Mouse (Mus musculus): ENCODE data around the gene Cnmd. TPM values are rescaled to one million over a fixed set of nuclear protein-coding genes. Genes with fewer than 3 reads are reported as not detected.

Gene Cnmd
- total and polyA plus RNA-seq, 3 experiments, result not detected

GRCm38 (mm10) chr14:79605881-79606280 lies 56.1 kb downstream of the Cnmd start:
- Histone ChIP-seq H3K79me2 (ENCODE audit: control insufficient read depth, insufficient read depth, low read length, poor library complexity) (no peaks in the 10 kb centered on the region), H3K4me3 (ENCODE audit: control insufficient read depth in 1 of 2, insufficient read depth in 1 of 2, low read depth in 2 of 2, low read length in 2 of 2) (no peak overlapping the region), H3K27ac (ENCODE audit: control insufficient read depth, low read depth, low read length) (no peak overlapping the region), H3K36me3 (ENCODE audit: control insufficient read depth in 1 of 2, insufficient read depth in 2 of 2, low read length in 2 of 2) (peaks cover 5 to 62% of the 10 kb centered on the region in 2 experiments), H3K9ac (ENCODE audit: control insufficient read depth, low read depth, low read length, poor library complexity, severe bottlenecking) (no peak overlapping the region), H3K4me1 (ENCODE audit: control insufficient read depth in 1 of 2, insufficient read depth in 2 of 2, low read length in 2 of 2) (peaks cover 2 to 5% of the 10 kb centered on the region in 2 experiments; a peak in 2 of 4 replicates), H3K9me3 (replicated peaks; ENCODE audit: insufficient read depth, low read length) (no peaks in the 10 kb centered on the region), H3K27me3 (ENCODE audit: control insufficient read depth in 1 of 2, insufficient read depth in 2 of 2, low read length in 2 of 2) (no peaks in the 10 kb centered on the region)
- TF ChIP-seq USF1 (IDR thresholded peaks at IDR 0.05; ENCODE audit: low read depth, low read length), result no peak
- TF ChIP-seq EP300 (IDR thresholded peaks at IDR 0.05; ENCODE audit: low read depth in 1 of 2, low read length in 2 of 2), result no peak
- TF ChIP-seq E2F4 (IDR thresholded peaks at IDR 0.05; ENCODE audit: borderline replicate concordance, low read depth, low read length), result no peak
- no peak for TF ChIP-seq MEF2A (IDR thresholded peaks at IDR 0.05; ENCODE audit: extremely low read depth, insufficient replicate concordance, low read depth, low read length, poor library complexity, severe bottlenecking)
- no peak for TF ChIP-seq USF2 (IDR thresholded peaks at IDR 0.05; ENCODE audit: borderline replicate concordance in 1 of 2, insufficient read depth in 1 of 2, low read depth in 1 of 2, low read length in 2 of 2)
- no peak for TF ChIP-seq TAL1 (IDR thresholded peaks at IDR 0.05; ENCODE audit: low read length)
- TF ChIP-seq MAX (IDR thresholded peaks at IDR 0.05; ENCODE audit: low read length), result no peak
- no peak for TF ChIP-seq POLR2A (IDR thresholded peaks at IDR 0.05; ENCODE audit: control insufficient read depth in 1 of 2, insufficient read depth in 1 of 2, low read depth in 1 of 2, low read length in 2 of 2, poor library complexity in 1 of 2)
- TF ChIP-seq MAZ (IDR thresholded peaks at IDR 0.05; ENCODE audit: low read depth, low read length), result no peak
- TF ChIP-seq RAD21 (IDR thresholded peaks at IDR 0.05; ENCODE audit: low read depth, low read length), result no peak
- no peak for TF ChIP-seq ETS1 (IDR thresholded peaks at IDR 0.05; ENCODE audit: low read depth, low read length)
- no peak for TF ChIP-seq MXI1 (IDR thresholded peaks at IDR 0.05; ENCODE audit: low read depth, low read length)
- TF ChIP-seq KAT2A (conservative IDR thresholded peaks at IDR 0.05; ENCODE audit: low read depth, low read length), result no peak
- TF ChIP-seq TBP (IDR thresholded peaks at IDR 0.05; ENCODE audit: low read depth, low read length), result no peak
- TF ChIP-seq ZNF384 (IDR thresholded peaks at IDR 0.05; ENCODE audit: low read depth, low read length), result no peak
- TF ChIP-seq GATA1 (IDR thresholded peaks at IDR 0.05; ENCODE audit: low read depth, low read length), result no peak
- no peak for TF ChIP-seq ZC3H11A (IDR thresholded peaks at IDR 0.05; ENCODE audit: low read depth, low read length)
- DNase-seq (ENCODE audit: low read depth, low spot score), result no peak

- Histone ChIP-seq H3K4me1 (ENCODE audit: control insufficient read depth in 1 of 2, insufficient read depth in 2 of 2, low read length in 2 of 2) (0 out of 4 replicates have a peak, but pooled peaks cover 0 to 2% of the 10 kb centered on the region in 2 experiments), H3K4me3 (ENCODE audit: control insufficient read depth in 1 of 2, insufficient read depth in 1 of 2, low read depth in 2 of 2, low read length in 2 of 2) (no peak overlapping the region), H3K27me3 (ENCODE audit: control insufficient read depth in 1 of 2, insufficient read depth in 2 of 2, low read length in 2 of 2) (no peaks in the 10 kb centered on the region), H3K9ac (ENCODE audit: control insufficient read depth, low read depth, low read length, poor library complexity, severe bottlenecking) (no peak overlapping the region), H3K27ac (ENCODE audit: control insufficient read depth, low read depth, low read length) (no peak overlapping the region), H3K9me3 (replicated peaks; ENCODE audit: insufficient read depth, low read length) (no peaks in the 10 kb centered on the region), H3K79me2 (ENCODE audit: control insufficient read depth, insufficient read depth, low read length, poor library complexity) (peaks cover 11% of the 10 kb centered on the region), H3K36me3 (ENCODE audit: control insufficient read depth in 1 of 2, insufficient read depth in 2 of 2, low read length in 2 of 2) (peaks cover 8 to 42% of the 10 kb centered on the region in 2 experiments)
- TF ChIP-seq MYB (IDR thresholded peaks at IDR 0.05; ENCODE audit: low read depth, low read length), result no peak
- TF ChIP-seq TAL1 (IDR thresholded peaks at IDR 0.05; ENCODE audit: low read length), result no peak
- no peak for DNase-seq (ENCODE audit: low read depth, low spot score)
Observed at GRCm38 (mm10) chr14:79596602-79597001, 65.4 kb downstream of the Cnmd start.
